Mouse (Mus musculus) liver, embryonic 12.5 days (tissue): ENCODE measurements at regions not wholly inside any gene's neighbourhood (a gene's known extent, or its start where the extent isn't known, plus 50 kb on each side); places are given as distances from the start of the nearest gene placed in this dataset.

Experiments used
- ATAC-seq: fragments of 200-750 bp; cut with Nextera tagmentation; 2 replicates; pipeline ENCODE4 v1.8.0; 2017; ENCODE audit warnings: moderate number of reproducible peaks, mild to moderate bottlenecking, moderate library complexity
- H3K27ac ChIP-seq: fragments of 300-500 bp; sonication (generic); 2 replicates; pipeline ENCODE4 v1.5.1; 2016; ENCODE audit warnings: mild to moderate bottlenecking
- H3K27me3 ChIP-seq: fragments of 300-500 bp; sonication (generic); replicated peaks from 2 replicates; pipeline ENCODE4 v1.6.1; 2016; ENCODE audit warnings: mild to moderate bottlenecking, moderate library complexity
- H3K36me3 ChIP-seq: fragments of 300-500 bp; sonication (generic); 2 replicates; pipeline ENCODE4 v1.6.1; 2016; ENCODE audit warnings: mild to moderate bottlenecking, moderate library complexity
- H3K4me1 ChIP-seq: fragments of 300-500 bp; sonication (generic); 2 replicates; pipeline ENCODE4 v1.6.1; 2016
- H3K4me2 ChIP-seq: fragments of 300-500 bp; sonication (generic); 2 replicates; pipeline ENCODE4 v1.6.1; 2016; ENCODE audit warnings: mild to moderate bottlenecking, moderate library complexity
- H3K4me3 ChIP-seq: fragments of 300-500 bp; sonication (generic); 2 replicates; pipeline ENCODE4 v1.5.1; 2016; ENCODE audit warnings: mild to moderate bottlenecking, moderate library complexity
- H3K9ac ChIP-seq: fragments of 300-500 bp; sonication (generic); 2 replicates; pipeline ENCODE4 v1.6.1; 2016; ENCODE audit warnings: mild to moderate bottlenecking, moderate library complexity
- H3K9me3 ChIP-seq: fragments of 300-500 bp; sonication (generic); replicated peaks from 2 replicates; pipeline ENCODE4 v1.6.1; 2016; ENCODE audit warnings: mild to moderate bottlenecking, moderate library complexity
- WGBS: fragments of 180-500 bp; shearing (Covaris S2); methylation state at CpG from one replicate; pipeline ENCODE4 v1.1.7; 2016; ENCODE audit not compliant: insufficient replicate concordance; 5-methylcytosine and 5-hydroxymethylcytosine counted together

- no peak overlapping the region for H3K4me3 ChIP-seq
- no peak overlapping the region for H3K27ac ChIP-seq
- H3K36me3 ChIP-seq = no peaks in the 10 kb centered on the region
- no peaks in the 10 kb centered on the region for H3K27me3 ChIP-seq
- H3K9me3 ChIP-seq = no peaks in the 10 kb centered on the region
- H3K4me2 ChIP-seq = no peak overlapping the region
- no peaks in the 10 kb centered on the region for H3K4me1 ChIP-seq
- 67% methylated on average over 6 of the region's 6 CpGs for WGBS
- H3K9ac ChIP-seq = no peak overlapping the region
- ATAC-seq = no peak
Measured at GRCm38 (mm10) chr14:102878572-102878971, 103.9 kb downstream of the Kctd12 start.

DNA sequence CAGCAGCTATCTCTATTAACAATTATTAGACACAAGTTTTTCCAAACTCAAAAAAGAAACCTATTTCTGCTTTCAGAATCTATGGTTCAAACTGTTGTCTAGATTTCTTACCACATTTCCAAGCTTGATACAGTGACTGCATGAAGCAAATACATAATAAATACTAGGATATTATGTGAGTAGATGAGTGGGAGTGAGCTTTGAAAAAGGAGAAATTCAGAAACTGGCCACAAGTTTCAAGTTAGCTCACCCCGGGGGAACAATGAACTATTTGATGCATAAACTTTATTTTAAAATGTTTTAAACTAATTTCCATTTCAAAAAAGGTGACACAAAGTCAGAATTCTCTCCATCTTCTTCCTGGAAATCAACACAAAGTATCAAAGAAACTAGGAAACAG lies 114.3 kb downstream of the Kctd12 start:
- H3K9ac ChIP-seq = no peak overlapping the region
- WGBS = 54% methylated on average over 1 of the region's 1 CpGs
- H3K4me2 ChIP-seq = no peak overlapping the region
- no peaks in the 10 kb centered on the region for H3K36me3 ChIP-seq
- ATAC-seq = no peak
- H3K9me3 ChIP-seq = no peaks in the 10 kb centered on the region
- H3K27ac ChIP-seq = no peak overlapping the region
- no peaks in the 10 kb centered on the region for H3K27me3 ChIP-seq
- H3K4me1 ChIP-seq = no peaks in the 10 kb centered on the region
- H3K4me3 ChIP-seq = no peak overlapping the region

- no peak for ATAC-seq
- Histone ChIP-seq H3K36me3 (no peaks in the 10 kb centered on the region), H3K27me3 (no peaks in the 10 kb centered on the region), H3K4me1 (no peaks in the 10 kb centered on the region), H3K9ac (no peak overlapping the region), H3K9me3 (no peaks in the 10 kb centered on the region), H3K27ac (no peak overlapping the region), H3K4me2 (no peak overlapping the region), H3K4me3 (no peak overlapping the region)
- WGBS = 59% methylated on average over 2 of the region's 2 CpGs
Measured at GRCm38 (mm10) chr14:102867697-102868096, 114.7 kb downstream of the Kctd12 start.

DNA sequence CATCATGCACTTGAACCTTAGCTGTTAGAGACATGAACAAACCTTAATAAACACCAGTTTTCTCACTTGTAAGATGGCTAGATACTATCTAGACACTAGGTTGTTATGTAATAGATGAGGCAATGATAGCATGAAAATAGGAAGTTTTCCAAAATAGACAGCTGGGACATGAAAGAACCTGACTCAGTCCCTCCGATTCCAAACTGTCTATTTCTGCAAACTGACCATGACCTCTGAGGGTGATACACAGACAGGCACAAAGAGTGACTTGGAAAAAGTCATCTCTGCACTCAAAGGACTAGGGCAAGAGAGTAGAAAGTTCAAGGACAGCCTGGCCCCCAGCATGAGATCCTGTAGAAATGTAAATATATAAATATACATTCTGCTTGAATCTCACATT lies 115.9 kb downstream of the Kctd12 start:
- no peak overlapping the region for H3K27ac ChIP-seq
- no peak overlapping the region for H3K4me3 ChIP-seq
- H3K9ac ChIP-seq = no peak overlapping the region
- no peaks in the 10 kb centered on the region for H3K4me1 ChIP-seq
- ATAC-seq = no peak
- H3K9me3 ChIP-seq = no peaks in the 10 kb centered on the region
- H3K36me3 ChIP-seq = no peaks in the 10 kb centered on the region
- H3K4me2 ChIP-seq = no peak overlapping the region
- H3K27me3 ChIP-seq = no peaks in the 10 kb centered on the region
- WGBS = 44% methylated on average over 1 of the region's 1 CpGs

DNA sequence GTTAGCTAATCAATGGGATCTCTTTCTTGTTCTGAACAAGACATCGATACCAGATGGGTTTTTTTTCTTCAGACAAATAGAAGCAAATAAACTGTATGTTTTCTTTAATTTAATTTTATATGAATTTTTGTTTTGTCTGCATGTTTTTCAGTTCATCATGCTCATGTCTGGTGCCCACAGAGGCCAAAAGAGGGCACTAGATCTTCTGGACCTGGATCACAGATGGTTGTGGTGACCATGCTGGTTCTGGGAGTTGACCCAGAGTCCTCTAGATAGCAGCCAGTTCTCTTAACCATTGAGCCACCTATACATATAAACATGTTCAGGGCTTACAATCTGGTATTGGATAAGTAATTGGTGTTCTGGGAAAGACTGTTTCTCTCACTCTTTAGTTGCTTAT lies 120.7 kb downstream of the Kctd12 start:
- H3K27me3 ChIP-seq = no peaks in the 10 kb centered on the region
- H3K4me1 ChIP-seq = no peaks in the 10 kb centered on the region
- H3K9ac ChIP-seq = no peak overlapping the region
- 57% methylated on average over 1 of the region's 1 CpGs for WGBS
- H3K36me3 ChIP-seq = no peaks in the 10 kb centered on the region
- no peak for ATAC-seq
- H3K4me2 ChIP-seq = no peak overlapping the region
- no peak overlapping the region for H3K27ac ChIP-seq
- no peak overlapping the region for H3K4me3 ChIP-seq
- no peaks in the 10 kb centered on the region for H3K9me3 ChIP-seq

- no peak for ATAC-seq
- H3K4me1 ChIP-seq = no peaks in the 10 kb centered on the region
- no peak overlapping the region for H3K4me2 ChIP-seq
- no peak overlapping the region for H3K4me3 ChIP-seq
- H3K36me3 ChIP-seq = no peaks in the 10 kb centered on the region
- no peak overlapping the region for H3K9ac ChIP-seq
- no peaks in the 10 kb centered on the region for H3K27me3 ChIP-seq
- H3K27ac ChIP-seq = no peak overlapping the region
- 60% methylated on average over 4 of the region's 4 CpGs for WGBS
- H3K9me3 ChIP-seq = no peaks in the 10 kb centered on the region
Measured at GRCm38 (mm10) chr14:102859361-102859871, 123.0 kb downstream of the Kctd12 start.

DNA sequence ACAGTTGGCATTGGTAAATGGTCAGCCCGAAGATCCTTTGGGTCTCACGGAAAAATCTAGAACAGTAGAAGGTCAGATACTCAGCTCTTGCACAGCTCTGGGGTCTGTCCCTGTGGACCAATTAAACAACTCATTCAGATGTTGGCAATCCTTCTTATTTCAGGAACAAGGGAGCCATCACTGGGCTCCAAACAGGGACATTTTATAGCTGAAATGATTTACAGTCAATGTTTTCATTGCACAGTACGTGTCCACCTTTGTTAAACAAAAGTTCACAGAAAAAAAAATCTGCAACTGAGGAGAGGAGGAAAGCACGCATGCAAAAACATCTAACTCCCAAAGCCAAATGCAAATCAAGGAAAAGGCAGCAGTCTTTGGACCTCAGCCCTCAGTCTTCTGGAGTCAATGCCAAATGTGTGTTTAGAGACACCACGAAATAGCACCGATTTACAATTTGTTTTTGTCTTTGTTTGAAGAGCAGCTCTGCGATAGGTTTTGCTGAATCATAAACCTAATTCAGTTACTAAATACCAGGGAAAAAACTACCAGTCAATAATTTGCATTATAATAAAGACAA lies 127.1 kb downstream of the Kctd12 start:
- no peak for ATAC-seq
- no peaks in the 10 kb centered on the region for H3K36me3 ChIP-seq
- H3K9ac ChIP-seq = no peak overlapping the region
- H3K9me3 ChIP-seq = no peaks in the 10 kb centered on the region
- no peak overlapping the region for H3K4me2 ChIP-seq
- WGBS = 69% methylated on average over 7 of the region's 7 CpGs
- H3K4me3 ChIP-seq = no peak overlapping the region
- H3K27me3 ChIP-seq = no peaks in the 10 kb centered on the region
- H3K27ac ChIP-seq = no peak overlapping the region
- H3K4me1 ChIP-seq = no peaks in the 10 kb centered on the region

DNA sequence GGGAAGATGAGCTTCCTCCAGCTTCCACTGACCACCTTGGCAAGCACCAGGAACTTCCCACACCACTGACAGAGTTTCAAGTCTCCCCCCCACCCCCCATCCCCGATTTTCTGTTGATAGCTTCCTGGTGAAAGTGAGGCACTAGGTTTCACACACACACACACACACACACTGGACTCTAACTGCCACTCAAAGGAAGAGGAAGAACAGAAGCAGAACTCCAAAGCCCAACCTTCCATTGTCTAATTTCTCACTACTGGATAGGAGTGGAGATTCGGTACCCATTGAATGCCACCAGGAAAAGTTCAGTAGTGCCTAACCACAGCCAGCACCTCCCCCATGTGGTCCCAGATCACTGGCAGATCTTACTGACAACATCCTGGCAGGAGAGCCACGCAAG lies 138.7 kb downstream of the Kctd12 start:
- Histone ChIP-seq H3K36me3 (no peaks in the 10 kb centered on the region), H3K9ac (no peak overlapping the region), H3K9me3 (no peaks in the 10 kb centered on the region), H3K4me2 (no peak overlapping the region), H3K4me1 (no peaks in the 10 kb centered on the region), H3K4me3 (no peak overlapping the region), H3K27ac (no peak overlapping the region), H3K27me3 (no peaks in the 10 kb centered on the region)
- ATAC-seq = no peak
- WGBS = 37% methylated on average over 3 of the region's 3 CpGs

- H3K27ac ChIP-seq = no peak overlapping the region
- no peak overlapping the region for H3K4me3 ChIP-seq
- no peak overlapping the region for H3K9ac ChIP-seq
- H3K27me3 ChIP-seq = no peaks in the 10 kb centered on the region
- no peak for ATAC-seq
- no peaks in the 10 kb centered on the region for H3K4me1 ChIP-seq
- no peaks in the 10 kb centered on the region for H3K9me3 ChIP-seq
- no peak overlapping the region for H3K4me2 ChIP-seq
- H3K36me3 ChIP-seq = no peaks in the 10 kb centered on the region
- WGBS = 72% methylated on average over 1 of the region's 1 CpGs
Measured at GRCm38 (mm10) chr14:102837602-102838001, 144.8 kb downstream of the Kctd12 start.

GRCm38 (mm10) chr14:102835118-102835769 lies 147.2 kb downstream of the Kctd12 start:
- ATAC-seq = no peak
- H3K36me3 ChIP-seq = no peaks in the 10 kb centered on the region
- 37% methylated on average over 11 of the region's 11 CpGs for WGBS
- H3K4me2 ChIP-seq = no peak overlapping the region
- H3K4me3 ChIP-seq = no peak overlapping the region
- peaks cover 4% of the 10 kb centered on the region; the same call in 1 of the 2 replicates for H3K4me1 ChIP-seq
- H3K27me3 ChIP-seq = no peaks in the 10 kb centered on the region
- H3K9ac ChIP-seq = no peak overlapping the region
- H3K9me3 ChIP-seq = no peaks in the 10 kb centered on the region
- H3K27ac ChIP-seq = no peak overlapping the region

GRCm38 (mm10) chr14:102828442-102828841 lies 154.0 kb downstream of the Kctd12 start:
- Histone ChIP-seq H3K27ac (no peak overlapping the region), H3K4me2 (no peak overlapping the region), H3K36me3 (no peaks in the 10 kb centered on the region), H3K9me3 (no peaks in the 10 kb centered on the region), H3K4me1 (peaks cover 4% of the 10 kb centered on the region; the same call in 1 of the 2 replicates), H3K9ac (no peak overlapping the region), H3K4me3 (no peak overlapping the region), H3K27me3 (no peaks in the 10 kb centered on the region)
- WGBS = 47% methylated on average over 3 of the region's 3 CpGs
- ATAC-seq = no peak

DNA sequence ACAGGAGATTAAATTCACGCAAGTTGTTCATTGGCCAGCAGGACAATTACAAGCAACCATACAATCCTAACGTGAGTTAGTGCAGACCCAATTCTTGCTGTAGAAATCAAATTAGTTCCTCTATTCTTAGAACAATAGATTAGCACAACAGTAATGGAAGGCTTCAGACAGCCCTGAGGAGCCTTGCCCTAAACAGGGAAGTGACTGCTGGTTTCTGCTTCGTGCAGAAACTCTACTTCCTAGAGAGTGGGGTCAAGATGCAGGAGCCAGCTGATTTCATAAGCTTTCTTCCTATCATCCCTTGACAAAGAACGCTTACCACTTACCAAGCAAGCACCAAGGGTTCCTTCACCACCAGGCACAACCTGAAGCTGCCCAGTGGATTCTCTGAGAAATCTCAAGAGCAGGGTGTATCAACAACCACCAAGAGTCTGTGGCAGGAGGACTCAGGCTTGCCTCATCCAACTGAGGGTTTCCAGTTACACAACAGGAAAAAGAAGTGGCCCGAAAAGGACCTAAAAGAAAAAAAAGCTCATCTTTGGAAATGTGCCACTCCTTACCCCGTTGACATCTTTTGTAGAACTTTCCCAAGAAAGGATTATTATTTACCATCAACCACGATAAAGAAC lies 154.6 kb downstream of the Kctd12 start:
- WGBS = 39% methylated on average over 7 of the region's 7 CpGs
- ATAC-seq = no peak

More for the DNA sequence above, 154.6 kb downstream of the Kctd12 start:
- Histone ChIP-seq H3K4me1 (peaks cover 4% of the 10 kb centered on the region; the same call in 1 of the 2 replicates), H3K4me3 (no peak overlapping the region), H3K27me3 (no peaks in the 10 kb centered on the region), H3K9ac (no peak overlapping the region), H3K27ac (no peak overlapping the region), H3K4me2 (no peak overlapping the region), H3K9me3 (no peaks in the 10 kb centered on the region), H3K36me3 (no peaks in the 10 kb centered on the region)
